Mouse (Mus musculus): ENCODE results near the gene Cox8c.

DNA sequence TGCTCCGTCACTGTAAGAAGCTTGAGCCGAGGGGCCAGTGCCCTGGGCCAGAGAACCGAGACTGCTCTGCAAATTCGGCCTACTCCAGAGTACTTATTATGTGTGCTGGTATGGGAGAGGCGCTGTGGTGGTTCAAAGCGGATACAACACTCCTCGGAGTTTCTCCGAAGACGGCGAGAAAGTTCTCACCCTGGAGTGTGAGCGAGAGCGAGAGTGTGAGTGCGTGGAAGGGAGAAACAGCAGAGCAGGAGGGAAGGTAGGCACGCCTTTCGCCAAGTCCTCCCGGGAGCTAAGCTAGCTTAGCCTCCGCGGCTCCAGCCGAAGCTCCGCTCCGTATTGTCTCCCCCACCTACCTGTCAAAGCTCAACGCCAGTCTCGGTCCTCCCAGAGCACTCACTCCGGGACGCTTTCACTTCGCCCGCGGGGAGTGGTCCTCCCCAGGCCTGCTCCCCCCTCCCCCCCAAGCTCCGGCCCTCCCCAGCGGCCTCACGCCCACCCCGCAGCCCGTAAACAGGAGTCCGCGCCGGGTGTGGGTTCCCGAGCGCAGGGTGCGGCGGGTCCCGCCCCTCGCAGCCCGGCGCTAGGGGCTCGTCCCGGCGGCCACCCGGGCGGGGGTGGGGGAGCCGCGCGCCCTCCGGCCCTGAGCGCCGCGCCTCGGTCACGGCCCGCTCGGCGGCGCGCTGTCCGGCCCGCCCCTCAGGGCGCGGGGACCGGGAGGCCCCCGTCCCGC, 21.6 kb upstream of the Cox8c start:
- TF ChIP-seq MYOG (IDR thresholded peaks at IDR 0.05; ENCODE audit: control insufficient read depth in 1 of 3, insufficient read depth in 1 of 3, insufficient read length in 2 of 3, low read depth in 2 of 3) (no peak), MAX (IDR thresholded peaks at IDR 0.05; ENCODE audit: low read depth) (no peak), POLR2A (IDR thresholded peaks at IDR 0.05; ENCODE audit: insufficient read length, low read depth) (peak; percentile 12), TCF12 (IDR thresholded peaks at IDR 0.05; ENCODE audit: insufficient read depth, poor library complexity, severe bottlenecking) (no peak), POLR2AphosphoS2 (IDR thresholded peaks at IDR 0.05; ENCODE audit: insufficient read length, low read depth) (no peak), MYOD1 (IDR thresholded peaks at IDR 0.05; ENCODE audit: control insufficient read depth in 1 of 3, insufficient read length in 2 of 3, low read depth in 2 of 3) (no peak), CEBPB (IDR thresholded peaks at IDR 0.05; ENCODE audit: insufficient read depth, poor library complexity, severe bottlenecking) (no peak), E2F4 (IDR thresholded peaks at IDR 0.05; ENCODE audit: insufficient read depth) (no peak), USF1 (IDR thresholded peaks at IDR 0.05; ENCODE audit: low read depth) (no peak)
